Mouse (Mus musculus) lung, adult 2 months (tissue): ENCODE measurements around the gene Patj.

ENCODE experiments used
- CTCF ChIP-seq: fragments of 200-500 bp; IDR thresholded peaks from 2 replicates; pipeline ENCODE4 v1.5.1; 2011; ENCODE audit warnings: mild to moderate bottlenecking, low read length, control low read depth; ENCODE audit not compliant: insufficient read depth
- POLR2A ChIP-seq: fragments of 200-500 bp; IDR thresholded peaks from 2 replicates; pipeline ENCODE4 v1.6.1; 2011; ENCODE audit warnings: low read depth, mild to moderate bottlenecking, control low read depth, low read length, borderline replicate concordance; ENCODE audit errors: extremely low read depth

DNA sequence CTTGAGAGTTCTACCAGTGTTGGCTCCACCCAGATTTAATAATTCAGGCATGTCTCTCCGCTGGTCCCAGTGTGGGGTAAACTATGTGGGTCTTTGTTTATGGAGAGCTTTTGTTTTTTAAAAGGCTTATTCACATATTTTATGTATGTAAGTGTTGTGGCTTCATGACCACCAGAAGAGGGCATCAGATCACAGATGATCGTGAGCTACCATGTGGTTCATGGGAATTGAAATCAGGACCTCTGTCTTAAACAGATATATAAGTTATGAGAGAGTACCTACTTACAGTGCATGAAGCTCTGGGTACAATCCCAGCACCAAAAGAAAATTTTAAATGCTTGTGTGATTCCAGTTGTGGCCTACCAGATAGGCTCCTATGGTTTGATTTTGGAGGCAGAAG lies 344.2 kb downstream of the Patj start:
- no peak for TF ChIP-seq POLR2A
- no peak for TF ChIP-seq CTCF
